Mouse (Mus musculus) heart, adult 18-20 months (tissue): Measurements from ENCODE around the gene Slc11a1. TPM values are rescaled to one million over a fixed set of nuclear protein-coding genes. Genes with fewer than 3 reads are reported as not detected.

Source experiments
- DNase-seq, 2 experiments: peaks; one replicate each; pipeline ENCODE4 v3.0.0; 2021 to 2022; ENCODE audit warnings: mixed read lengths in 1 of 2
- total RNA-seq, 2 experiments: library from RNA; stranded (reverse); gene quantifications; 2 replicates each; pipeline ENCODE4 v1.2.3; 2021

Slc11a1 gene
- total RNA-seq, 2 experiments from 2014 or later: 5.3 to 5.4 TPM

GRCm38 (mm10) chr1:74353453-74354229, 21.4 kb upstream of the Slc11a1 start:
- DNase-seq: no peak

DNA sequence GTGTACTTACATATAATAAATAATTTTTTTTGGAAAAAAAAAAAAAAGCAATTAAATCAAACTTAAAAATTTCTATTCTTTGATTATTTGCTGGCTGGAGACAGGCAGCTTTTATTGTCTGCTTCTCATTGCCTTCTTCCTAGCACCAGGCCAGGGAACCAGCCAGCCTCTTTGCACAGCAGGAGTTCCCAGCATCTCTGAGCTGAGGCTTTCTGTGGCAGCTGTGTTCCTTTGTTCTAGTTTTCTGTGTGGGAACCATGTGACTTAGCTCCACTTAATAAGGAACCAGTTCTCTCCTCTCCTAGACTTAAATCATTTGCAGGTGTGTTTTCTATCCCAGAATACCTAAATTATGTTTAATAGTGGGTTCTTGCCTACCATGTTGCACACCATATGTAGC, 17.5 kb upstream of the Slc11a1 start:
- no peak for DNase-seq

DNA sequence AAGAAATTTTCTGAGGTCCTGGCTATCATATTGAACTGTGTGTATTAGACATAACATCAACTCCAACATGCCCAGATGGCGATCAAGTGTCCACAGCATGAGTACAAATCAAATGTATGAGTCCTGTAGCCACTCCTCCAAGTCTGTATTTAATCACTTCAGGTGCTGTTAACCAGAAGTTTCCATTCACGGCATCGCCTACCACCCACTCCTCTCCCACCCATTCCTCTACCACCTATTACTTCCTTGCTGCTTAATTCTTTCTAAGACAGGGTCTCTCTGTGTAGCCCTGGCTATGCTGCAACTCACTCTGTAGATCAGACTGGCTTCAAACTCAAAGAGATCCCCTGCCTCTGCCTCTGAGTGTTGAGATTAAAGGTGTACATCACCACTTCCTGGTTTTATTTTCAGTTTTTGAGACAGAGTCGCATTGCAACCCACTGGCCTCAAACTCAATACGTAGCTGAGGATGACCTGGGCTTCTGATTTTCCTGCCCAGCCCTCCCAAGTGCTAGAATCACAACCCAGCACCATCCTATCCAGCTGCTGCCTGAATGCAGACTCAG, 15.0 kb upstream of the Slc11a1 start:
- DNase-seq: no peak

- DNase-seq: peak; percentile 86 to 92
These were observed 13.2 kb upstream of the Slc11a1 start, which contains the start of gene Catip for GRCm38 (mm10) chr1:74361812-74362211. TSS of gene Catip (plus strand) at chr1:74362108.

GRCm38 (mm10) chr1:74362325-74363229, 12.4 kb upstream of the Slc11a1 start:
- no peak for DNase-seq

GRCm38 (mm10) chr1:74363437-74363836, 11.6 kb upstream of the Slc11a1 start:
- DNase-seq: peak; percentile 52 to 55

DNA sequence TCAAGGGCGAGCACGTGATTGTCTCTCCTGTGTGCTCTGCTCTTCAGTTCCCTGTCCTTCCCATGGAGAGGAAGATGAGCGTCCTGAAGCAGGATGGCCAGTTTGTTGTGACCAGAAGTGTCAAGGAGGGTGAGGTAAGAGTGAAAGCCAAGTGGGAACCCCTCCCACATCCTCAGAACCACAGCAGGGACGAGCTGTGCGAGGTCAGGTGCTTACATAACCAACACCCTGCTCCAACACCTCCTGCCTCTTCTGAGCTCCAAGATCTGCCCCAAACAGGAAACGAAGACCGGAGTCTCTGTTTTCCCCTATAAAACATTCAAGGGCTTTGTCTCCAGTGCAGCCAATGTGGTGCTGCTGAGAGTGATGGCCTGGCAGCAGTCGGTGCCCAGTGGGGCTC, 10.7 kb upstream of the Slc11a1 start:
- no peak for DNase-seq

GRCm38 (mm10) chr1:74367886-74368645, 6.9 kb upstream of the Slc11a1 start:
- peak; percentile 74 to 88 for DNase-seq

DNA sequence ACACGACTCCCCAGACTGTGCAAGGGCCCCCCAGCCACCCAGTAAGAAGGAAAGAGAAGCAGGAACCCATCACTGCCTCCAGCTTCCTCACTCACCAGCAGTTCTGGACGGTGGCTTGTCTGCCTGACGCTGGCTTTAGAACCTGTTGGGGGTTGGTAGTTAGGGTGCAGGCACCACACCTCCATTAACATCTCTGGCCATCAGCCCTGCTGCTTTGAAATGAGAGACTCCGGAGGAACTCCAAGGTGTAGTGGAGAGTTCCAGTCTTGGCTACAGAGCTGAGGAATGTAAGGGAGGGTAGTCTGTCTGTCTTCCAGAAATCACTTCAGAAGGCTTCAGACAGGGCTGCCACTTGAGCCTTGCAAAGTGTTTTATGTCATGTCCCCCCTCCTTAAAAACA, 5.0 kb upstream of the Slc11a1 start:
- DNase-seq: no peak

DNA sequence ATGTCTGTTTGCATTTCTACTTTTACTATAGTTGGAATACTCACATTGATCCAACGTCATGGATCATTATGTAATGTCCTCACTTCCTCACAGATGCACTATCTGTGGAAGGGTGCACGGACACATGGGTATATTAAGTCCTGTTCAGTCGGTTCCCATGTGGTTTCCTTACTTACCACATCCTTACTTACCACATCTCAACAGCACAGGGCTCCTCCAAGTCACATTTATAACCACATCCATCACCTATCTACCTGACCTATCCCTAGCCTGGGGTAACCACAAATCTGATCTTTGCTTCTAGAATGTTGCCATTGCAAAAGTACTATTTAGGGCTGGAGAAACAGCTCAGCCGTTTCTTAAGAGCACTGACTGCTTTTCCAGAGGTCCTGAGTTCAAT, 1.6 kb upstream of the Slc11a1 start:
- no peak for DNase-seq

GRCm38 (mm10) chr1:74375561-74375960, 566 bp downstream of the Slc11a1 start:
- no peak for DNase-seq

- peak; percentile 64 to 79 for DNase-seq
These were observed 1.4 kb downstream of the Slc11a1 start for GRCm38 (mm10) chr1:74376396-74376795.

- no peak for DNase-seq
These were observed 4.1 kb downstream of the Slc11a1 start for GRCm38 (mm10) chr1:74379058-74379504.

GRCm38 (mm10) chr1:74380484-74380883, 5.5 kb downstream of the Slc11a1 start:
- no peak for DNase-seq

GRCm38 (mm10) chr1:74381588-74382021, 6.6 kb downstream of the Slc11a1 start:
- no peak for DNase-seq

- DNase-seq: no peak
These were observed 8.4 kb downstream of the Slc11a1 start for GRCm38 (mm10) chr1:74383385-74383784.

DNA sequence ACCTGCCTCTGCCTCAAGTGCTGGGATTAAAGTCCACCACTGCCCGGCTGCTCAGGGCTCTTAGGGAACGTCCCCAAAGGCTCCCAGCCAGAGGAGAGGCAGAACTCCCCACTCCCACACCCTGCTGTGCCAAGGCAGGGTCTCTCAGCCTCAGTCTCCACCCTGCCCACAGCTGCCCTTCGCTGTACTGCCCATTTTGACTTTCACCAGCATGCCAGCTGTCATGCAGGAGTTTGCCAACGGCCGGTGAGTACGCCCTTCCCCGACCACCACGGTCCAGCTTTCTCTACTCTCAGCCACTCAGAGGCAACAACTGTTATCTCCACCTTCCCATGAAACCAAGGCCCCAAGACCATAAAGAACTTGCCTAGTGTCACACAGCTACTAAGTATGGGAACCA, 9.5 kb downstream of the Slc11a1 start:
- no peak for DNase-seq

- no peak for DNase-seq
These were observed 10.1 kb downstream of the Slc11a1 start for GRCm38 (mm10) chr1:74385064-74385463.

DNA sequence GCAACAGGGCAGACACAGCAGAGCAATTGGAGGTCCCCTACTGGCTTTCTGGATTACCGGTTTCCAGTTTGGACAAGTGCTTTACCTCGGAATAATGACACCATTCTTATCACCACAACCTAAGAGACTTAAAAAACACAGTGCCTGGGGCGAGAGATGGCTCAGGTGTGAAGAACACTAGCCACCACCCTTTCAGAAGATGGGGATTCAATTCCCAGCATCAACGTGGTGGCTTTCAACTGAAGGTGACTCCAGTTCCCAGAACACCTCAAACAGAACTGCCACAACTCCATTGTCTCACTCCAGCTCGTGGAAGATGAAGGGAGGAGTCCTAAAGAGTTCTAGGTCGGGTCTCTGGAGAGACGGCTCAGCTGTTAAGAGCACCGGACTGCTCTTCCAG, 10.5 kb downstream of the Slc11a1 start:
- DNase-seq: no peak

- no peak for DNase-seq
These were observed 11.3 kb downstream of the Slc11a1 start for GRCm38 (mm10) chr1:74386363-74386713.

GRCm38 (mm10) chr1:74386714-74387385, 11.9 kb downstream of the Slc11a1 start:
- DNase-seq: peak; percentile 97 to 98
